Mouse (Mus musculus) thymus, postnatal 36 days (tissue): Measurements from ENCODE around the gene Pdc.
"Not testable (repeated sequence)": the region's sequence is repeated elsewhere in the genome, so short reads cannot be mapped to it uniquely, and the experiment has no call there.

Experiments used
- DNase-seq, 2 experiments: peaks; one replicate each; pipeline ENCODE4 v3.0.0; 2022; ENCODE audit warnings: mixed read lengths in 2 of 2

Pdc gene

GRCm38 (mm10) chr1:150319205-150319604 is at the start of gene Pdc:
TSS of gene Pdc (plus strand) at chr1:150319417.
- no peak for DNase-seq

GRCm38 (mm10) chr1:150294051-150294450 is 25.2 kb upstream of the Pdc start:
- not testable (repeated sequence) for DNase-seq

- DNase-seq: no peak
Observed at GRCm38 (mm10) chr1:150307599-150307998, 11.6 kb upstream of the Pdc start.

- no peak for DNase-seq
Observed at GRCm38 (mm10) chr1:150335111-150335510, 15.9 kb downstream of the Pdc start.

GRCm38 (mm10) chr1:150360864-150361263 is 41.6 kb downstream of the Pdc start:
- no peak for DNase-seq

GRCm38 (mm10) chr1:150372895-150373294 is 53.7 kb downstream of the Pdc start:
- DNase-seq: no peak

- no peak for DNase-seq
Observed at GRCm38 (mm10) chr1:150374247-150374646, 55.0 kb downstream of the Pdc start.
